Mouse (Mus musculus) right cerebral cortex, postnatal 4 days (tissue): ENCODE measurements around the gene Ccdc61.

ENCODE experiments used
- DNase-seq: peaks from one replicate; pipeline ENCODE4 v3.0.0-alpha.2; 2022

Gene Ccdc61

GRCm38 (mm10) chr7:18910241-18910831 lies at the start of gene Ccdc61:
Ccdc61 (minus strand) TSS chr7:18910415.
- peak; percentile 92 for DNase-seq

- DNase-seq = no peak
Measured at GRCm38 (mm10) chr7:18959446-18959845, 49.2 kb upstream of the Ccdc61 start.

DNA sequence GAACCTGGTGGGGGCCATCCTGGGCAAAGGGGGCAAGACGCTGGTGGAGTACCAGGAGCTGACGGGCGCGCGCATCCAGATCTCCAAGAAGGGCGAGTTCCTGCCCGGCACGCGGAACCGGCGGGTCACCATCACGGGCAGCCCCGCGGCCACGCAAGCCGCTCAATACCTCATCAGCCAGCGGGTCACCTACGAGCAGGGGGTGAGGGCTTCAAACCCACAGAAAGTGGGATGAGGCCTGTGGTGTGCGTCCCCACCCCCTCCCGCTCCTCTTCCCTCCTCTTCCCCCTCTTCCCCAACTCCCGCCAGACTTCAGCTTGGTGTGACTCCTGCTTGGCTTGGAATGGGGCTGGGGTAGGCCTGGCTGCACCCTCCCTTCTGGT lies 48.2 kb upstream of the Ccdc61 start:
- DNase-seq = peak; percentile 44

- DNase-seq = peak; percentile 45
Measured at GRCm38 (mm10) chr7:18957569-18958383, 47.6 kb upstream of the Ccdc61 start.

DNA sequence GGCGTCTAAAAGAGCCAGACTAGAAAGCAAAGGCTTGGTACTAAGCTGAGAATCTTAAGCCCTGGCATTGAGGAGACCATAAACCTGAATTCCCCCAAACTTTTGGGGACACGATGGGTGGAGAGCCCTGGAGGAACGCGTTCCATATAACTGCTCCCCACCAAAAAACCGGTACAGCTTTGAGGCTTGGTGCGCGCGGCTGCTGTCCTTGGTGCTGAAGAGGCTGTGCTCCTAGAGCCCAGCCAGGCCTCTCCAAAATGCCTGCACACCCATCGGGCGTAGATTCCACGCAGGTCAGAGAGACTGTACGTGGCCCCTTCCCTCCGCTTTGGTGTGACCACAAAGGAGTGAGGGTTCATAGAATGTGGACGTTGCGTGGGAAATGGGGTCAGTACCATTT lies 41.2 kb upstream of the Ccdc61 start:
- no peak for DNase-seq

- no peak for DNase-seq
Measured at GRCm38 (mm10) chr7:18950523-18951315, 40.5 kb upstream of the Ccdc61 start.

DNA sequence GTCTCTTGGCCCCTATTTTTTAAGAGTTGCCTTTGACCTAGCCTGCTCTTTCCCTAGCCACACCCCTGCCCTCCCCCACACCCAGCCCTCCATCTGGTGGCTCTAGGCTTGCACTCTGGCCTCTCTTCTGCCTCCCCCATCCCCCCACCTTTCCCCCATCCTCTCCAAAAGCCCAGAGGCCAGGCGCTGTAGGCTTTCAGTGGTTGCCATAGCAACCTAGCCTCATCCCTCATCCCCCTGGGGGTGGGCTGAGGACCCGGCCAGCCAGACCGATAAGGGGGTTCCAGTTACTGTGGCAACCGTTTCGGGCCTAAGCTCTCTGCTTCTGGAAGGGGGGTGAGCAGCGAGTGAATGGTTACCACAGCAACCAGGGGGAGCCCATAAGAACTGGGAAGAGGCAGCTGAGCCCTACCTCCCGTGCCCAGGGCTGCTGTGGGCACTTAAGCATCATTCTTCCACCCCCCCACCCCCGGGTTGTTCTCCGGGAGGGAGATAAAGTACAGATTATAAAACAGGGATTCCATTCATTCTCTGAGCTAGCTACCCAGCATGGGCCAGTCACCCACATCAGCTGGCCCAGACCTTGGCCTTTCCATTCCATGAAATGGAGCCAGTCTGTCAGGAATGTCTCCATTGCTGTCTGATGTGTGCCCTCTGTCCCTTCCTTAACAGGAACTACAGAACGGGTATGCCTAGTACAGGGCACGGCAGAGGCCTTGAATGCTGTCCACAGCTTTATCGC lies 39.7 kb upstream of the Ccdc61 start:
- peak; percentile 49 for DNase-seq

DNA sequence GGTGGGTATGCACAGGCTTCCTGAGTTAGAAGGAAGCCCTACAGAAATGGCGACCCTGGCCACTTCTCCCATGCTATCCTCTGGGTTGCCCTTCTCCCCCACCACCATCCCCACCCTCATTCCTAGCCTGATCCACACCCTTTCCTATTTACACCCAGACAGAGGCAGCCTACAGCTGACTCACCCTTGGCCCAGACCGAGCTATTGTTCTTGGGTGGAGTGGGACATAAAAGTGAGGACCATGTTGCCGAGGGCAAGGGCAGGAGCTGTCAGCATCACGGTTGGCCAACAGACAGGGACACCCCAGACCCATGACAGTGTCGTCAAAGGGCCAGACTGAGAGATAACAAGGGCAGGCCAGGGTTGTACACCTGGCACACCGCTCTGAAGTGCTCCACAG lies 37.9 kb upstream of the Ccdc61 start:
- DNase-seq = no peak

DNA sequence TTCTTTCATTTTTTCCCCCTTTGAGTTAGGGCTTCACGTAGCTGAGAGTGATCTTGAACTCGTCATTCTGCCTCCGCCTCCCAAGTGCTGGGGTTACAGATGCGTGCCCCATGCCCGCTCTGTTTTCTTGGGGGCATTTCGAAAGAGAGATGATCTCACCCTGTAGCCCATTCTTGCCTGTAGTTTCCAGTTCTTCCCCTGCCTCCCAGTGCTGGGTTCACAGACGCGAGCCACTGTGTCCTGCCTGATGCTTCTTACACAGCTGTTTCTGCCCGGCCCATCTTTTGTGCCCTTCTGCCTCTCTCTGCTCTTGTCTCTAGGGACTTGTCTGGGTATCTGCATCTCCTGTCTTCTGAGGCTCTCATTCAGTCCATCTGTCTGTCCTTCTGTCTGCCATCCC lies 32.6 kb upstream of the Ccdc61 start:
- DNase-seq = no peak

GRCm38 (mm10) chr7:18942376-18942775 lies 32.2 kb upstream of the Ccdc61 start:
- DNase-seq = no peak

- DNase-seq = no peak
Measured at GRCm38 (mm10) chr7:18927759-18928158, 17.5 kb upstream of the Ccdc61 start.

DNA sequence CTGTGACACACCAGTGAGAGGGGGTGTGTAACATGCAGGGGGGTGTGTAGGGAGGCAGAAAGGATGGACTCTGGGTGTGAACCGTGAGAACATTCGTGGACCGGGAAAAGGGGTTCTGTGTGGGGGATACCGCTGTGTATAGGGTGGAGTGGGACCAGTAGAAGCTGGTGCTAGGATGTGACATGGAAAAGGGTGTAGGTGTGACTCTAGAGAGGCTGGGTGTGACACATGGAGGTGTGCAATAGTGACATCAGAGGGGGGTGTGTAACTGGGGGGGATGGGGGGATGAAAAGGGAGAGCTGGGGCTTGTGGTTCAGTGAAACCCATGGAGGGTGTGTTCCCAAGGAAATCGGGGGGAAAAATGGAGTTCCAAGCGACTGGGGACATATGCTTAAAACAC lies 16.7 kb upstream of the Ccdc61 start:
- DNase-seq = no peak

DNA sequence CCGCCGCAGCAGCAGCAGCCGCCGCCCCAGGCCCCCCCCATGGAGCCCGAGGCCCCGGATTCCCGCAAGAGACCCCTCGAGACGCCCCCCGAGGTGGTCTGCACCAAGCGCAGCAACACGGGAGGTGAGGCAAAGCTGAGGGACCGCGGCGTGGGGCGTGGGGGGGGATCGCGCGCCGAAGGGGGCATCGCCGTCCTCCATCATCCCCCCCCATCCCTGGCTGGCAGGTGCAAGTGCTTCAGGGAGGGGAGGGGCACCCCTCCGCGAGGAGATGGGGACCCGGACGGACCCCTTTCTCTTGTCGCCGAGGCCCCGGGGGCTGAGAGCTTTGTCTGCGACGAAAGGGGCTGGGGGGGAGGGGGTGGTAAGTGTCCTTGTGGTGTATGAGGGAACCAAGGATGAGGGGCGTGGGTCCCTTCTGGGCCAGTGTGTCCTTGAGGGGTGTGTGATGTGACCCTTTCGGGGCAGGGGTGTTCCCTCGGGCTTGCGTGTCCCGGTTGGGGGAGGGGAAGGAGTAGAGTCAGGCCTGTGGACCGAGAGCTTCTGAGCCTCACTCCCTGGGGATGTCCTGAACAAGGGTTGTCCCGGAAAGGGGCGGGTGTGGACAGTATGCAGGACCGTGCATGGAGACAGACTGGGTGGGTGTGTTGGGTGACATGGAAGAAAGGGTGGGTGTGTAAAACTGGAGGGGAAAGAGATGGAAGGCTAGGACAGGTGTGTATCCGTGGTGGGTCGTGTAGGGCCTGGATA lies 16.0 kb upstream of the Ccdc61 start:
- DNase-seq = peak; percentile 61

GRCm38 (mm10) chr7:18925162-18925938 lies 15.1 kb upstream of the Ccdc61 start, which contains the start of gene Nova2:
Nova2 (plus strand) TSS chr7:18925888.
- DNase-seq = peak; percentile 97

DNA sequence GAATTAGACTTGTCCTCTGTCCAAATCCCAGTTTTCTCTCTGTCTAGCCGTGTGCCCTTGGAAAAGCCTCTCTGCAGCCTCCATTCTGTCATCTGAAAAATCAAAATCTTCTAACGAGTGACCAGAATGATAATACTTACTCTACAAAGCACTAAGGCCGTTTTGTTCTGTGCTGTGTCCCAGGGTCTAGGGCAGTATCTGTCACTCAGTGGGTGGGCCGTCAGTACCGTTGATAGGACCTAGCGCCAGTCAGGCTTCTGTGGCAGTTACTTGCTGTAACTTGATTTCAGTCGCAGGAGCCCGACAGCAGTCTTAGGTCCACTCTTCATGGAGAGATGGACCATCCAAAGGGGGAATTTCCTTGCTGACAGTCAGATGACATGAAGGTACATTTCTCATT lies 14.1 kb upstream of the Ccdc61 start:
- DNase-seq = peak; percentile 32

GRCm38 (mm10) chr7:18923711-18924191 lies 13.5 kb upstream of the Ccdc61 start:
- DNase-seq = peak; percentile 43

- DNase-seq = no peak
Measured at GRCm38 (mm10) chr7:18923267-18923666, 13.1 kb upstream of the Ccdc61 start.

GRCm38 (mm10) chr7:18922807-18923206 lies 12.6 kb upstream of the Ccdc61 start:
- DNase-seq = peak; percentile 78

DNA sequence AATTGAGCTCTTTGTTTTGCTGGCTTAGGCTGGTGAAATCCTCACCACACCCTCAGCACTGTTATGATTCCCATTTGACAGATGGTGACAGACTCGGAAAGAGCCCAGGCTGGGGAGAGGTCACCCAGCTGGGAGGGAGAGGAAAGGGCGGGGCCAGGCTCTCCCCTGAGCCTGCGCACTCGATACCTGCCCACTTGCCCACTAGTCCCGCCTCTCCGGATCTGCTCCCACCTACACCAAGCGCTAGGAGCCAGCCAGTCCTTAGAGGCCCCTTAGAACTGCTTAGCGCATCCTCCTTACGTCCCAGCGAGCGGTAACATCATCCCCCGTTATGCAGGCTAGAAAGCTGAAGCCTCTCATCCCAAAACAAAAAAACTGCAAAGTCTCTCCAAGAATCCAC lies 10.9 kb upstream of the Ccdc61 start:
- peak; percentile 46 for DNase-seq

- DNase-seq = no peak
Measured at GRCm38 (mm10) chr7:18917931-18918330, 7.7 kb upstream of the Ccdc61 start.

- DNase-seq = no peak
Measured at GRCm38 (mm10) chr7:18916254-18916653, 6.0 kb upstream of the Ccdc61 start.
